Mouse (Mus musculus) E14TG2a.4 (cell line): ENCODE results near the gene Ruvbl2.

ENCODE experiments used
- CTCF ChIP-seq: conservative IDR thresholded peaks from 2 replicates; pipeline ENCODE4 v1.5.1; 2014; ENCODE audit warnings: low read length
- POU5F1 ChIP-seq: IDR thresholded peaks from 2 replicates; pipeline ENCODE4 v1.6.1; 2014; ENCODE audit warnings: low read length, borderline replicate concordance

DNA sequence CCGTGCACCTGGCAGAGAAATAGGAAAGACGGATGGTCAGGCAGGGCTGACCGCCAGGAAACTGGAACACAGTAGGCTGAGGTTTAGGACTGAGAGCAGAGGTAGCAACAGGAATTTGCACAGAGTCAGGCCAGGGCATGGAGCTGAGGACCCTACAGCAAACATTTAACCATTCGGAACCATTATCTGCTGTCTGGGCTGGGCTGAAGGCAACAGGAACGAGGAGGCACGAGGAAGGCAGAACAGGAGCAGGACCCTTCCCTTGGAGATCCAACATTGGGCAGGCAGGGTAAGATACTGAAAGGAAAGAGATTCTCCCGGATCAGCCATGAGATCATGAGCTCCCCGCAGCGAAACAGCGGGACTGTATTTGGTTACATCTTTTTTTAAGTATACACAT is 30.1 kb downstream of the Ruvbl2 start:
- TF ChIP-seq CTCF, result no peak
- no peak for TF ChIP-seq POU5F1
